Mouse (Mus musculus): ENCODE measurements around the gene Pitpnm2.
"Not testable (repeated sequence)": the region's sequence is repeated elsewhere in the genome, so short reads cannot be mapped to it uniquely, and the experiment has no call there.

Gene Pitpnm2

DNA sequence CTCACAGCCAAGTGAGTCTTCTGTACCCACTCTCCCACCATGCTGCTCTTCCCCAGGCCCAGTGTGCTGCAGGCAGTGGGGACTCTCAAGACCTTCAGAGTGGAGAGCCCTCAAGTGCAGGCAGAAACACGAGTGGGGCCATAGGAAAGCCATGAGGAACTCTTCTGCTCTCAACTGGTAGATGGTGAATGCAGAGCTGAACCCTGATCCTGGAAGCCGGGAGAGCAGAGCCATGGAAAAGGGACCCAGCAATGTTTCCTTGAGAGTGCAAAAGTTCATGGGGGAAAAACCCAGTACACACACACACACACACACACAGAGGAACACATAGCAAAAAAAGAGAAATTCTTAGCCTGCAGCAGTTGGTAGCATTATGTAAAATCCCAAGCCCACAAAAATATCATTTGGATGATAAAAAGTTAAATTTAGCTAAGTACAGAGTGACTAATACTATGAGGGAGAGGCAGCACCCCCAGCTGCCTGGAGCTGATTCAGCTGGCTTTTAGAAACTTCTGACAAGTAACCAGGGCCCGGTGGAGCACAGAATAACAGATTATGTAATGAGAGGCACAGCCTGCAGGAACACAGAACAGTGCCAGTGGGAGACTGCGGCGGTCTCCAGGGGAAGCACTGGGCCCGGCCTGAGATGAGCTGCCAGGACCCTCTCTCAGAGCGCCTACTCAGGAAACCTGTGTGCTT, 28.4 kb downstream of the Pitpnm2 start:
- in situ Hi-C loops (cut with MboI, MseI) = no loop called here

DNA sequence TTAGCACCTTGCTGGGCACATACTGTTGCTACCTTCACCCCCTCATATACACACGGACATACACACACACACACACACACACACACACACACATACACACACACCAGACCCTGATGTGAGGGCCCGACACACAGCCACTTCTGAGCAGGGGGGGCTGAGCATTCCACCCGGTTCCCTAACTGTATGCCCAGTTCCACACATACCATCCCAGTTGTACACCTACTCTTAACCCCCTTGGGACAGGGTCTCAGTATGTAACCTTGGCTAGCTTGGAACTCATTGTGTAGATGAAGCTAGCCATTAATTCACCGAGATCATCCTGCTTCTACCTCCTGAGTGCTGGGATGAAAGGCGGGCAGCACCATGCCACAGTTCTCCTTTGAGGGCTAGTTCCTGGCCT, 29.0 kb downstream of the Pitpnm2 start:
- in situ Hi-C loops (cut with MboI, MseI) = no loop called here

DNA sequence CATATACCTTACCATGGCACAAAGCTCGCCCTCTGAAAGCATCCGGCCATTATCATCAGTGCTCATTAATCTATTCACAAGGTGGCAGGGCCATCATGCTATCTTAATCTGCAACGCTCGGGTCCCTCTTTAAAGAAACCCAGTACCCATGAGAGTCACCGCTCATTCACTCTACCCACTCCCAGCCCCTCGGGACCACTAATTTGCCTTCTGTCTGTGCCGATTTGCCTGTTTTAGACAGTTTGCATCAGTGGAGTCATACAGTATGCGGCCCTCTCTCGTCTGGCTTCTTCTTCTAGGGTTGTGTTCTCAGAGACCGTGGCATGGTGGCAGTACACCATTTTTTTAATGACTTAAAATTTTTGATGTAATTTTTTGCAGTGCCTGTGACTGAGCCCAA, 30.1 kb downstream of the Pitpnm2 start:
- in situ Hi-C loops (cut with MboI, MseI) = no loop called here

DNA sequence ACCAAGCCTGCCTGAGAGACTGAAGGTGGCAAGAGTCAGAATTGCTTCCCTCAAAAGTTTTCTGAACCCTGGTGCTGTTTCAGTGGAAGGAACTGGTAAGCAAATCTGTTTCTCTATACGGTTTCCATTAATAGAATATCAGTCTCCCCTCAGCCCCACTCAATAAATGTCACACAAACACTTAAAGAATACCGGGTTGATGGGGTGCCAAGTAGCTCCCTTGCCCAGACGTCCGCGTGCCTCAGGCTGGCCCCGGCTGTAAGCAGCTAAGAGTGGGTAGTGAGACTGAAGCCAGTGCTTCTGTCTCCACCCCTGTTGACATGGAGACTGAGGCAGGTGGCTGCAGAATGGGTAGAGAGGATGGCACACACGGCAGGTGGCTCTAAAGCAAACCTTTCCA, 30.6 kb downstream of the Pitpnm2 start:
- in situ Hi-C loops (cut with MboI, MseI) = no loop called here

DNA sequence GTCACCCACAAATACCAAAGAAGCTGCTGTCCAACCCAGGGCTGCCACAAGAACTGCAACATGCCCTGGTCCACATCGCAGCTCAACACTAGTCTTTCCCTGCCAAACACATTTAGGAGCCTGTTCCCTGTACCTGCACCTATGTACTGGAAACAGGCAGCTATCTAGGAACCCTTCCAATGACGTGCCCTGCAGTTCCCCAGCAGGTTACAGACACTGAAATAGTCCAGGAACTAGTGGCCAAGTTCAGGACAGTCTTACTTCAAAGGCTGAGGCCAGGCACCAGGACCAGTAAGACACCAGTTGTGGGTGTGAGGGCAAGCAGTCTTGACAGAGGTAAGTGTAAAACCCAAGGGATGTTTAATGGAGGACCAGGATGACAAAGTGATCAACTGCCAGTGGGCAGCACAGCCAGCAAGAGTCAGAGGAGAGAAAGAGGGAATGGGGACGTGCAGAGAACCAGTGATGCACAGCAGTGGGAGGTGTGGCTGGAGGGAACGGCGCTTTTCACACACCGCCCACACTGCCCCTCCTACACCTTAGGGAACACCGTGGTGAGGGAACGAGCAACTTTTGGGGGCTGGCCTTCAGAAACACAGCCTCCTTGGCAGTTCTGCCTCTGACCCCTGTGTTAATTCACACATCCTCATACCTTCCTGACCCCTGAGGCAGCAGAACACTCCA, 31.9 kb downstream of the Pitpnm2 start:
- in situ Hi-C loops (cut with MboI, MseI) = no loop called here

DNA sequence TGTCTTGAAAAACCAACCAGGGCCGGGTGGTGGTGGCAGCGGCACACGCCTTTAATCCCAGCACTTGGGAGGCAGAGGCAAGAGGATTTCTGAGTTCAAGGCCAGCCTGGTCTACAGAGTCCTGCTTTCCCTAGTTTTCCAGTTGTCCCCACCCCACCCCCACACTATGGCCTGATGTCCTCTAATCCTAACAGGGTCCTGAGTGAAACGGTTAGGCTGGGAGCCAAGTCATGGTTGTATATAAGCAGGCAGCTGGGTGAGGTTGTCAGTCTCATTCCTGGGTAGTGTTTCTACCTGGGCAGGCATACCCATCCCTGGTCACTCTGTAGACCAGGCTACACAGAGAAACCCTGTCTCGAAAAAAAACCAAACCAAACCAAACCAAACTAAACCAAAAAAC, 32.5 kb downstream of the Pitpnm2 start:
- in situ Hi-C loops (cut with MboI, MseI) = not testable (repeated sequence)

DNA sequence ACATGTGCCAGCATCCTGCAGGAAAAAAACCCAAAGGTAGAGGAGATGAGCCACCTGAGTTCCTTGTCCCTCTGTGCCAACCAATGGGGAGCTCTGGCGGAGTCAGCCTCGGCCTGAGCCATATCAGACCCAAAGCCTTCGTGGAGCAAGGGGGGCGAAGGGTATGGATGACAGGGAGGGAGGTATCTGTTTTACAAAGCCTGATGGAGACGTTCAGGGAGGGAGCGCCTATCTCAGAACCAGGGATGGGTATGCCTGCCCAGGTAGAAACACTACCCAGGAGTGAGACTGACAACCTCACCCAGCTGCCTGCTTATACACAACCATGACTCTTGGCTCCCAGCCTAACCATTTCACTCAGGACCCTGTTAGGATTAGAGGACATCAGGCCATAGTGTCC, 33.2 kb downstream of the Pitpnm2 start:
- in situ Hi-C loops (cut with MboI, MseI) = no loop called here

DNA sequence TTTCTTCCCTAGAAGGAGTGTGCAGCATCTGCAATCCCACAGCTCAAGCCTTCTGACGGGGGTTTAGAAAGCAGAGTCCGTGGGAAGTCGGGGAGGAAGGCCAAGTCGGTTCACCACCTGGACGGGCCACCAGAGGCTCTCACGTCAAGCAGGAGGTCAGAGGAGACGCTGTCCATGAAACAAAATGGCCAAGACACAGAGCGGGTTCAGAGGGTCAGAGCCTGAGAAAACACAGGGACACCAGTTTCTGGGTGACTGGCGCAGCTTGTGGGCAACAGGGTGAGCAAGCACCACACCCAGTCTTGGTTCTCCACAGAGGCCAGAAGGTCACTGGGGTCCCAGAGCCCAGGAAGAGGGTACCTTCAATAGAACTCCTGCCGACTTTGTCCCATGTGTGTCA, 33.9 kb downstream of the Pitpnm2 start:
- in situ Hi-C loops (cut with MboI, MseI) = no loop called here

DNA sequence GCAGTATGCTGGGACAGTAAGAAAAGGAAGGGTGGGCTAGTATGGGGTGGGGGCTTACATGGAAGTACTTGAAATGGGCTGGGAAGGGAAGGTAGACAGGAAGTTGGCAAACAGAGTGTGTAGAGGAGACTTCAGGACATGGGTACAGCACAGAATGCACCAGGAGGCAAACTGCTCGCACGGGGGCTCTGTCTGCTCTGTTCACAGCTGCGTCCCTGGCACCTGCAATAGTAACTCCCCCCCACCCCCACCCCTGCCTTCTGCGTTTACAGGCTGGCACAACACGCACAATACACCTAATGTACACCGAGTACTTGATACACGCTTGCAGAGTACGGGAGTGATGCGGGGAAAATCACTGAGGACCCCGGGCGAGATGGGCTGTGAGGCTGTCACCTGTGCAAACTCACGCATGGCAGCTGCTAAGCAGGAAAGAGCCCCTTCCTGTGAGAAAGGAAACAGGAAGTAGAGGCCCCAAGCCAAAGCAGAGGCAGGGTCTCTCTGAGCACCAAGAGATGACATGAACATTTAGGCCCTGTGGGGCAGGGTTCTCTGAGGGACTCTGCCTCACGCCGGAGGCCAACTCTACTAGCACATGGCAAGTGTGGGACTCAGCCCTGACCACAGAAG, 34.9 kb downstream of the Pitpnm2 start:
- in situ Hi-C loops (cut with MboI, MseI) = no loop called here

DNA sequence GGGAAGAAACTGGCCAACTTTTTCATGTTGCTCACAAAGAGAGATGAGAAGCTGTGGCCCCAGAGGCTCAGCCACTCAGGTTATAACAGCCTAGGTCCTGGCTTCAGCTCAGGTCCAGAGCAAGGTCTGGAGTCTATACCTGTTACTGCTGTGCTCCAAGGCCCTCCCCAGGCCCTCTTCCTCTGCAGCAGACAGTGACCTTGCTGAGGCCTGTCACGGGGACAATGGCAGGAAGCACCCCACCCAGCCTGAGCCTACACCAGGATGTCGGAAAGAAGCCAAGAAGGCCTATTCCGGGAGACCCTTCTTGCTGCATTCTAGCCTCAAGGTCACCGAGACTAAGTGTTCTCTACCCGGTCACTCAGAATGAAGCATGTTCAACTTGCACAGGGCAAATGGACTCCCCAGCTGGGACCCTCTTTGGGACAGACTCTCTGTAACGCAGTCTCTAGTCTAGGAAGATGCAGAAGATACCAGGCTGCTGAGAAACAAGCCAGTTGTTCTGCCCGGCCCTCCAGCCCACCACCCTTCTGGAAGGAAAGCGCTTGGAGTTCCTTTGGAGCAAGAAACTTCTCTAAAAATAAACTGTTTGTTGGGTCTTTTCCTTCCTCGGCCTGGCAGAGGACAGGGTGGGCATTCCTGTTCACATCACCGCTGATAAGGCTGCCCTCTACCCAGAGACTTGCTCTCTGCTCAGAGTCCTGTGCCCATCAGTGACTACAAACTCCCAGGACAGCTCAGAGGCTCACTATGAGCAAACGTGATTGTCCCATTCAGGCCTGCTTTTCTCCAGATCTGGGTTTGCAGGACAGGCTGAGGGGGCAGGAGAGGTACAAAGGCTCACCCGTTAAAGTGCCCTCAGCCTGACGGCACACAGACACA, 35.7 kb downstream of the Pitpnm2 start:
- in situ Hi-C loops (cut with MboI, MseI) = no loop called here

DNA sequence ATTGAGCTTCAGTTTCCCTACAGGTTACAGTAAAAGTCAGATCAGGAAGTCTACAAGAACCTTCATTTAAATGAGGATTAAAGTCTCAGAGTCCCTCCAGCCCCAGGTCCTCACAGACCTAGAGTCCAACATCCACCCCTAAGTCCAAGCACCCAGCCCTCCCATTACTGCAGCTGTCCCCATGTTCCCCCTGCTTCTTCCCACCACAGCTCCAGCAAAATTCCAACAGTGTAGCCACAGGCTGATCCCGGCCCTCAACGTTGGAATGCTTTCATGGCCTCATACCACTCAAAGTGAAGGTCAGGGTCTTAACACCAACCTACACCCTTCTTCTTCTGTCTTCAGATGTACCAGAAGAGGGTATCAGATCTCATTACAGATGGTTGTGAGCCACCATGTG, 37.9 kb downstream of the Pitpnm2 start:
- in situ Hi-C loops (cut with MboI, MseI) = no loop called here

DNA sequence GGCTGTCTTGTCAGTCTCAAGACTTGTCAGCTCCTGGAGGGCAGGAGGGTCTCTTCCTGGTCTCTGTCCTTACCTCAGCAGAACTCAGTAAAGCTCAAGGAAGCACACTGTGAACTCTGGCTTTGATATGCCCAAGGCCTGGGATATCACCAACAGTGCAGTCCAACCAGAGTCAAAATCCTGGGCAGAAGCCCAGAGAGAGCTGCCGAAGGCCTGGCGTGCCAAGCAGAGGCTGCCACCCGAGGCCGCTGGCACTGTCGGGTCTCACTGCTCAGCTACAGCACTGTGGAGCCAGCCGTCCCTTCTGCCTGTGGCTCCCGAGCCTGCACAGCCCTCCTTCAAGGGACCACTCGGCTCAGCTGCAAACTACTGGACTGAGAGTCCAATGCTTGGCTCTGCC, 38.3 kb downstream of the Pitpnm2 start:
- in situ Hi-C loops (cut with MboI, MseI) = no loop called here

DNA sequence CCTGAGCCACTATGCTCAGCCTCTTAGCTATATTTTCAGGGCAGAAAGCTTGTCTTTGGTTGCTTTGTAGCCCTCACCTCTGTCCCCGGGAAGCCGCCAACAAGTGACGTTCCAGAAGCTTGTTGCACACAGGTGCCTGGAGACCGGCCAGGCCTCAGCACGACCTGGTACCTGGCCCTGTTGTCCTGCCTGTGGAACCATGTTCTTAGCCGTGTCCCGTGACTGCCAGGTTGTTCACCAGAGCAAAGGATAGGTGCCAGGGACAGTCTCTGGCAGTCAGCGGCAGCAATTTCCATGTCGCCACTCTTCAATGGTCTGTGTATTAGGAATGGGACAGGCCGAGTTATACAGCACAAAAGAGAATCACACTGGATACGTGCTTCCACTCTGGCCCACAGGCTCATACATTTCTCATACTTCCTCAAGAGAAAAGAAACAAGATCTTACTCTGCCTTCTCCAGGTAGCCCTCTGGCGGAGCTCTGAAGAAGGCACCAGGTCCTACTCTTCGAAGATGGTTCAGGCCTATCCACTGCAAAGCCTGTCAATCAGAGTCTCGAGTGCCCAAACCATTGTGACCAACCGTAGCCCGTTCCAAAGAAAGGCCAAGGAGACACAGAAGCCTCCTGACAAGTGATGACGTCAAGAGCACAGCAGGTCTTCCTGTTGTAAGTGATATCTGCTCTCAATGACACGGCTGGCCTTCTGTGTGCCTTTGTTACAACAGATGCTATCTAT, 39.1 kb downstream of the Pitpnm2 start:
- in situ Hi-C loops (cut with MboI, MseI) = no loop called here

DNA sequence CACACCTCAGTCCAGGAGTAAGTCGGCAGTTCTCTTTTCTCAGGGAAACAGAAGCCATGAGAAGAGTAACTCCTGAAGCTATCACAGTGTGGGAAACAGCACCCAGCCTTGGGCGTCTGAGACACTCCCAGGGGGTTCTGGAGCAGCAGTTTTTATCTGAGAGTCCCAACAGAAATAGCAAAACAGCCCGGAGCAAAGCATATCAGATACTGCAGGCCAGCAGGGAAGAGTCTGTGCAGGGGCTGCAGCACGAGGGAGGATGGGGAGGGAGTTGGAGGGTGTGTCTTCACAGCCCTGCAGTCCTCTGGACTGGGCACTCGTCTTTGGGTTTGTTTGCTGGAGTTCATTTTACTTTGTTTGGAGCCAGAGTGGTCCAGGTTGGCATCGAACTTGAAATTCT, 39.7 kb downstream of the Pitpnm2 start:
- in situ Hi-C loops (cut with MboI, MseI) = no loop called here

DNA sequence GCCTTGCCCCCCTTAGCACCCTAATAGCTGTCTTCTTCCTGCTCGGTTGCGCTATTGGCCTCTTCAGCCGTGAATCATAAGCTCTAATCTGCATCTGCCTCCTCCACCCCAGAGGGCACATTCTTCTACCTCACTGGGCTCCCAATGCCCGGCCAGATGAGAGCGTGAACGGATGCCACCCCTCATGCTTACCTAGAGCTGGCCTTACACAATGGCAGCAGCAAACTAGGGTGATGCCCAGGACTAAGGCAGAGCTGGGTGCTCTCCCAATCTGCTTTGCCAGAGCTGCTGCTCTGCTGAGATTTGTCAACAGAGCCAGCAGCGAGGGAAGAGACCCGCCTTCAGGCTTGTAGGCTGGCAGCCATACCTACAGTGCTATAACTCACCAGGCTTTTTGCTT, 41.5 kb downstream of the Pitpnm2 start:
- in situ Hi-C loops (cut with MboI, MseI) = no loop called here

DNA sequence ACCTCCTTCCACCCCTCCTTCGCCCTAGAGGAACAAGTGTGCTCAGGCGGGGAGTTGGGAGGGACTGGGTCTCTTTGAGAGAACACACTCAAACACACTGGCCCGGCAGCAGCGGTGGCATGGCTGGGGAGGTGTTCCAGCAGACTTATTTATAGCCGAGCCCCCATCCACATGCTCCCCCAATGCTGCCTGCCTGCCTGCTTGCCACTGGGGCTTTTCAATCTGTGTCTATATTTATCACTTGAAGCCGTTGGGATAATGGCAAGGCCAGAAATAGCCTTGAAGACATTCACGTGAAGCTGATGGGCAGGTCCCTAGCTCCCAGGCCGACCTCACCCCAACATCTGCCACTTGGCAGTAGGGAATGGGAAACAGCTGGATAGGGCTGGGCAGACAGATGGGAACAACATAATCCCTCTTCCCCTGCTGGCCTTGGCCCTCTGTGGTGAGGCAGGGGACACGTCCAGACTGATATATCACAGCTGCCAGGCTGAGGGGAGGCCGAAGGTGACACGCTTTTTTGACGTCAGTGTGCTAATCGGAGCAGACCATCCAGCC, 43.0 kb downstream of the Pitpnm2 start:
- in situ Hi-C loops (cut with MboI, MseI) = no loop called here

DNA sequence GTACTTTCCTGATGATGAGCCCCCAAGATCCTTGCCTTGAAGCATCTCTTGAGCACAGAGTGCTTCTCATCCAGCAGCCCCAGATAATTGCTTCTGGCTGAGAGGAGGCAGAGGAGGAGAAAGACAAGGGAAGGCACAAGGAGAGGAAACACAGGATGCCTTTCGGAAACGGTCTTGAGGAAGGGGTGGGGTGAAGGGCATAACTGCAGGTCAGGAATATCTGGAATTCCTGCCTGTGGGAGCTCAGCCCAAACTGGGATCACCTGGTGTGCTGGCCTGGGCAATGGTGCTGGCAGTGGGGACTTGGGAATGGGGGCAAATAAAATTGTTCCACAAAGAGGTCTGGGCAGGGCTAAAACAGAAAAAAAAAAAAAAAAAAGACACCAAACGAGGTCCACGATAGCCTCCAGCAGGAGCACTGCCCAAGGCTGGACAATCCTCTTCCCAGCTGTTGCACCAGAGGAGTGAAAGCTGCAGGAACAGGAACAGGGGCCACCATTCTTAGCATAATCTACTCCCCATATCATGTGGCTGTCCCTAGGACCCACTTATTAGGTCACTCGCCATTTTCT, 43.7 kb downstream of the Pitpnm2 start:
- in situ Hi-C loops (cut with MboI, MseI) = no loop called here

DNA sequence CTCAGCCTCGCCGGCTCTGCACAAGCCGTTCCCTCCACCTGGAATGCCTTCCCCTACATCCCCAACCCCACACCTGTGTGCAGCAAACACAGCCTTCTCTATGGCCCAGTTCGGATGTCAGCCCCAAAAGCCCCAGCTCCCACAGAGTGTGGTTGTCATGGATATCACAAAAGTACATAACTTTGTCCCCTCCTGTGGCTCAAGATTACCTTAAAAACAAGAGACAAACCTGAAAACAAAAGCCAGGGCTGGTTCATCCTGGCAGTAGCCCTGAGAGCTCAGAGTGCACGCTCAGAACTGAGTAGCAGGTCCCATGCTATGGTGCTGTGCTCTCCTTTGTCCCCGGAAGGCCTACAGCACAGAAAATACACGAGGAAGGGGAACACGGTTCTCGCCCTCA, 44.3 kb downstream of the Pitpnm2 start:
- in situ Hi-C loops (cut with MboI, MseI) = no loop called here

DNA sequence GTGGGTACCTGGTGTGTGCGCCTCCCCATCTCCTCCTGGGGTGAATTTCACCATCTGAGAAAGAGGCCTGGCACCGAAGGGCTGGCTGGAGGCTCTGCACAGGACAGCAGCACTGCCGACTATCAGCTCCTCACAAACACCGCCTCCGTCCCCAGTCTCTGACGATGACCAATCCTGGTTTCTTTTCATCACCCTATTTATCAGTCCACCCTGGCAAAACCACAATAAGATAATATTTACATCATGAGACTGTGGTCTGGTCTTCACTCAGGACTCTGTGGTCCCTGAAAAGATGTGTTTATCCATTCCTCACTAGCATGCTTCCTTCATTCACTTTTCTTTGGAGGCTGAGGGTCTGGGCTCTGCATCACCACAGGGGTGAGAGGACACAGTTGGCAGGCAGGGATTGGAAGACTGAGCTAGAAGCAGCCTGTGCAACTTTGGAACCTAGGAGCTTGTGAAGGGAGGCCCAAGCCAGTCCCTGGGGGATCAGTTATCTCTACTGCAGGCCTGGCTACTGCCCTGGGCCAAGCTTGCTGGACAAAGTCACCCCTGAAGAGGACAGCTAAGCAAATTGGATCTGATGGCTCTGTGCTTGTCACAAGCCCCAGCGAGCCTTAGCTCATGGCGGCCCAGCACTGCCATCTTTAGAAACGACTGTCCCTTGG, 45.3 kb downstream of the Pitpnm2 start:
- in situ Hi-C loops (cut with MboI, MseI) = no loop called here

DNA sequence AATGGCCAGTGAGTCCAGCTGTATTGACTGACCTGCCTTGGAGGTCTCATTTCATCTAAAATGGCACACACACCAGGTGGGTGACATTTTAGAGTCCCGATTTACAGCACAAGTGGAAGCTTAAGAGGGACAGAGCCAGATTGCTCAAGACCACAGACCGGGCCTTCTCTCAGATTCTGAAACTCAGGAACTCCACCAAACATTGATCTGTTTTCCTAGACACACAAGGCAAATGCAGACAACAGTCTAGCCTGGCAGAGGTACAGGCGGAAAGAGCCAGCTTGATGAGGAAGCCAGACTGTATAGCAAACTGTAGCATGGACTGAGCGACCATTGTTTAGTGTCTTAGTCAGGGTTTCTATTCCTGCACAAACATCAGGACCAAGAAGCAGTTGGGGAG, 46.3 kb downstream of the Pitpnm2 start:
- in situ Hi-C loops (cut with MboI, MseI) = no loop called here

All from T-helper 17 cell (primary cell).